Mouse (Mus musculus): Measurements from ENCODE around the gene Supt4a.

DNA sequence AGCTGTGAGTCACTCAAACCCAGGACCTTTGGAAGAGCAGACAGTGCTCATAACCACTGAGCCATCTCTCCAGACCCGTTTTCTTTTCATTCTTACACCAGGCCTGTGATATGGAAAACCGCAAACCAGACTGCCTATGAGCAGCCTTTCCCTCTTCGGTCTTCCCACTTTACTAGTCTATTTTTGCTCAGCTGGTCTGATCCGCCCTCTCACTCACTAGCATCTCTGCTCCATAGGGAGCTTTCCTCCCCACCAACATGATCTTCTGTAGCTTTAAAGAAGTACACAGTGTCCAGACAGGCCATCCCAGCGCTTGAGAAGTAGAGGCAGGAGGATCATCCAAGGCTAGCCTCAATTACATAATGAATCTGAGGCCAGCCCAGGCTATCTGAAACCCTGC is 28.4 kb upstream of the Supt4a start:
- TF ChIP-seq CTCF (IDR thresholded peaks at IDR 0.05; ENCODE audit: borderline replicate concordance, insufficient read depth, low read depth, low read length) (no peak), POLR2A (IDR thresholded peaks at IDR 0.05; ENCODE audit: borderline replicate concordance, insufficient read depth, low read length) (no peak)

Data from cerebellum, adult 2 months (tissue).